Mouse (Mus musculus) left cerebral cortex, postnatal 4 days (tissue): ENCODE results near the gene Osgep. TPM values are rescaled to one million over a fixed set of nuclear protein-coding genes. Genes with fewer than 3 reads are reported as not detected.
A peak's percentile ranks its signal among the peaks of the same experiment; 100 is the strongest.
"Not testable (repeated sequence)": the region's sequence is repeated elsewhere in the genome, so short reads cannot be mapped to it uniquely, and the experiment has no call there.

Experiments
- DNase-seq: peaks from one replicate; pipeline ENCODE4 v3.0.0-alpha.2; 2022
- intact Hi-C: fragments of 180-260 bp; cut with DNase I; formaldehyde crosslinking; loops from one replicate; pipeline ENCODE4 v1.15.1; 2025
- total RNA-seq, 2 experiments: library from RNA; stranded (reverse); gene quantifications; 2 replicates each; pipeline ENCODE4 v1.2.3; 2021

Gene Osgep
- 10 to 100 TPM; 37.8 to 40.1 TPM for total RNA-seq

- peak; percentile 98 for DNase-seq
- intact Hi-C loops = loop anchor here (10.0 kb wide), 1 partner anchor 120 kb away; the partner anchor contains the start of genes Ccnb1ip1 and Parp2
These were observed at the start of gene Osgep, which contains the start of gene Apex1 for GRCm38 (mm10) chr14:50924281-50925064. Osgep (minus strand) TSS chr14:50924893. Apex1 (plus strand) TSS chr14:50924968.

GRCm38 (mm10) chr14:50973700-50974099 is 49.0 kb upstream of the Osgep start:
- intact Hi-C loops = no loop called here
- DNase-seq = no peak

- intact Hi-C loops, DNase-seq: not testable (repeated sequence)
These were observed 48.4 kb upstream of the Osgep start for GRCm38 (mm10) chr14:50973054-50973453.

GRCm38 (mm10) chr14:50970822-50971221 is 46.1 kb upstream of the Osgep start:
- intact Hi-C loops = no loop called here
- no peak for DNase-seq

GRCm38 (mm10) chr14:50969558-50970544 is 45.2 kb upstream of the Osgep start:
- intact Hi-C loops = no loop called here
- DNase-seq = peak; percentile 36

- intact Hi-C loops = no loop called here
- DNase-seq = peak; percentile 9
These were observed 44.3 kb upstream of the Osgep start for GRCm38 (mm10) chr14:50969041-50969440.

GRCm38 (mm10) chr14:50968216-50968980 is 43.7 kb upstream of the Osgep start:
- intact Hi-C loops = no loop called here
- no peak for DNase-seq

- DNase-seq, intact Hi-C loops: not testable (repeated sequence)
These were observed 33.7 kb upstream of the Osgep start for GRCm38 (mm10) chr14:50958289-50958995.

- DNase-seq, intact Hi-C loops: not testable (repeated sequence)
These were observed 32.5 kb upstream of the Osgep start for GRCm38 (mm10) chr14:50957146-50957545.

GRCm38 (mm10) chr14:50956724-50957123 is 32.0 kb upstream of the Osgep start:
- intact Hi-C loops, DNase-seq: not testable (repeated sequence)

- intact Hi-C loops = not testable (repeated sequence)
- DNase-seq = peak; percentile 75
These were observed 31.3 kb upstream of the Osgep start, which contains the start of gene Pnp2 for GRCm38 (mm10) chr14:50955942-50956508. Pnp2 (plus strand) TSS chr14:50955992.

- no peak for DNase-seq
- intact Hi-C loops = no loop called here
These were observed 30.8 kb upstream of the Osgep start for GRCm38 (mm10) chr14:50955487-50955886.

- intact Hi-C loops, DNase-seq: not testable (repeated sequence)
These were observed 20.8 kb upstream of the Osgep start for GRCm38 (mm10) chr14:50945526-50945925.

- DNase-seq, intact Hi-C loops: not testable (repeated sequence)
These were observed 20.4 kb upstream of the Osgep start for GRCm38 (mm10) chr14:50945081-50945480.

- DNase-seq, intact Hi-C loops: not testable (repeated sequence)
These were observed 20.0 kb upstream of the Osgep start for GRCm38 (mm10) chr14:50944668-50945033.

- peak; percentile 93 for DNase-seq
- intact Hi-C loops = no loop called here
These were observed 19.4 kb upstream of the Osgep start, which contains the start of gene Gm49342 for GRCm38 (mm10) chr14:50943932-50944667. Gm49342 (plus strand) TSS chr14:50944517.

- DNase-seq = no peak
- intact Hi-C loops = no loop called here
These were observed 14.2 kb upstream of the Osgep start for GRCm38 (mm10) chr14:50938940-50939339.

GRCm38 (mm10) chr14:50938119-50938908 is 13.6 kb upstream of the Osgep start:
- intact Hi-C loops = no loop called here

More at GRCm38 (mm10) chr14:50938119-50938908, 13.6 kb upstream of the Osgep start:
- DNase-seq = no peak
